ENCODE assay signal across 1 mouse cellular context in the genomic region with DNA sequence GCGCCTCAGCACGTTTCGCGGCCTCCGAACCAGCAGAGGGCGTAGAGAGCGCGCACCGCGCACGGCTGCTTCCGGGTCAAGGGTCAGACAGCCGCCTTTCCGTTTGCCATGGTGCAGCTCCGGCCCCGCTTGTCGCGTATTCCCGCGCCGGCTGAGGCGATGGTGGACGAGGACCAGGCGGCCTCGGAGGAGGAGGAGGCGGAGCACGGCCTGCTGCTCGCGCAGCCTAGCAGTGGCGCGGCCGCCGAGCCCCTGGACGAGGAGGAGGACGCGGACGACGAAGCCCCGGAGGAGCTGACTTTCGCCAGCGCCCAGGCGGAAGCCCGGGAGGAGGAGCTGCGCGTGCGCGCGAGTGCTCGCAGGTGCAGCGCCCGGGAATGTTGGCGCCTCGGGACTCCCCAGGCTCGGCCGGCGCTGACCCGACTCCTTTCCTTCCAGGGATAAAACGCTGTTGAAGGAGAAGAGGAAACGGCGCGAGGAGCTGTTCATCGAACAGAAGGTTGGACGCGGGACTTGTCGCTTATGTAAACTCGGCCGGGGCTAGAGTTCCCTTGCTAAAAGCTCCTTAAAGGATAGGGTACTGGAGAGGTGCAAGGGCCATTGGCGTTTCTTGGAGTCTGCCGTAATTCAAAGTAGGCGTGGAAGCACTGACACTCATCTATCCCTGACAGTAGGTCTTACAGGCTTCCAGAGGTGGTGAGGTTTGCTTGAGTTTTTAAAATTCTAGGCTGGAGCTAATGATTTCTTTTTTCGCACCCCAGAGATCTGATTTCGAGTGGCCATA.
TF ChIP-seq lines count a peak whose summit lies in the region.

A gene (plus strand): TSS at position 94 of the 784 bp plus-strand sequence.

TF ChIP-seq in MEL, 35 proteins besides CTCF, POLR2A, EP300 and RAD21 (continued from another document):
- peak; percentile 95; the same call in 1 of the 2 replicates for TF ChIP-seq MAZ (IDR thresholded peaks at IDR 0.05; ENCODE audit: low read depth, low read length)
- TF ChIP-seq MAFK (IDR thresholded peaks at IDR 0.05; ENCODE audit: borderline replicate concordance, low read depth, low read length): no peak
- no peak for TF ChIP-seq ZKSCAN1 (IDR thresholded peaks at IDR 0.05; ENCODE audit: low read depth, low read length)
- no peak for TF ChIP-seq ZNF384 (IDR thresholded peaks at IDR 0.05; ENCODE audit: low read depth, low read length)
- peak; percentile 35; the same call in 1 of the 2 replicates for TF ChIP-seq SMC3 (IDR thresholded peaks at IDR 0.05; ENCODE audit: low read depth, low read length)
- TF ChIP-seq CHD1 (IDR thresholded peaks at IDR 0.05; ENCODE audit: low read depth, low read length): no peak
- no peak for TF ChIP-seq E2F4 (IDR thresholded peaks at IDR 0.05; ENCODE audit: borderline replicate concordance, low read depth, low read length)
